Mouse (Mus musculus) brown adipose tissue, adult 24 weeks (tissue): Measurements from ENCODE around the gene Pla2g3. TPM values are rescaled to one million over a fixed set of nuclear protein-coding genes. Genes with fewer than 3 reads are reported as not detected.

Source experiments
- H3K27ac ChIP-seq: fragments of 200-500 bp; replicated peaks from 2 replicates; pipeline ENCODE4 v1.5.1; 2012; ENCODE audit warnings: low read depth, mild to moderate bottlenecking, low read length
- H3K4me1 ChIP-seq: fragments of 200-500 bp; 2 replicates; pipeline ENCODE4 v1.6.1; 2012; ENCODE audit warnings: low read length, mixed read lengths; ENCODE audit not compliant: control insufficient read depth, insufficient read depth, insufficient read length
- H3K4me3 ChIP-seq: fragments of 200-500 bp; 2 replicates; pipeline ENCODE4 v1.5.1; 2012; ENCODE audit warnings: low read depth, mild to moderate bottlenecking, low read length, moderate library complexity; ENCODE audit not compliant: insufficient read depth
- polyA plus RNA-seq: library from polyadenylated mRNA; stranded (reverse); fragments of >200 nt; gene quantifications from 2 replicates; pipeline ENCODE4 v1.2.4, GENCODE M21; 2012; ENCODE audit not compliant: missing spikeins, insufficient read depth, insufficient read length

The Pla2g3 gene
- polyA plus RNA-seq, 1 experiment: not detected

- no peak overlapping the region for H3K27ac ChIP-seq
- H3K4me3 ChIP-seq: no peak overlapping the region
- peaks cover 6% of the 10 kb centered on the region for H3K4me1 ChIP-seq
These were observed 59.9 kb downstream of the Pla2g3 start for GRCm38 (mm10) chr11:3547969-3548368.

- Histone ChIP-seq H3K4me3 (no peak overlapping the region), H3K4me1 (peaks cover 3% of the 10 kb centered on the region; the same call in 1 of the 2 replicates), H3K27ac (no peak overlapping the region)
These were observed 60.6 kb downstream of the Pla2g3 start for GRCm38 (mm10) chr11:3548564-3549295.

Other genes with a start within 250 kb of the Pla2g3 start
- gene Drg1, start 221.9 kb upstream of the Pla2g3 start, polyA plus RNA-seq: 50.0 and 57.3 TPM in 2 replicates
- gene Patz1, start 199.4 kb upstream of the Pla2g3 start, polyA plus RNA-seq: 2.0 and 4.0 TPM in 2 replicates
- 1.4 and 3.8 TPM in 2 replicates for gene Pik3ip1, start 157.9 kb upstream of the Pla2g3 start, polyA plus RNA-seq
- 9.6 and 13.9 TPM in 2 replicates for gene Limk2, start 79.1 kb upstream of the Pla2g3 start, polyA plus RNA-seq
- gene Rnf185, start 35.9 kb upstream of the Pla2g3 start, polyA plus RNA-seq: 15.9 and 17.6 TPM in 2 replicates
- not detected in 2 replicates for gene Inpp5j, start 16.5 kb downstream of the Pla2g3 start, polyA plus RNA-seq
- 15.9 and 19.1 TPM in 2 replicates for gene Selenom, start 26.4 kb downstream of the Pla2g3 start, polyA plus RNA-seq
- gene Smtn, start 52.3 kb downstream of the Pla2g3 start, polyA plus RNA-seq: 12.2 and 21.8 TPM in 2 replicates
- gene Morc2a, start 160.9 kb downstream of the Pla2g3 start, polyA plus RNA-seq: 5.7 and 7.9 TPM in 2 replicates